Mouse (Mus musculus): ENCODE data around the gene Sp3. TPM values are rescaled to one million over a fixed set of nuclear protein-coding genes. Genes with fewer than 3 reads are reported as not detected.
"Not testable (repeated sequence)": the region's sequence is repeated elsewhere in the genome, so short reads cannot be mapped to it uniquely, and the experiment has no call there.

Sp3 gene
- polyA plus RNA-seq, 1 experiment: 65.5 TPM

DNA sequence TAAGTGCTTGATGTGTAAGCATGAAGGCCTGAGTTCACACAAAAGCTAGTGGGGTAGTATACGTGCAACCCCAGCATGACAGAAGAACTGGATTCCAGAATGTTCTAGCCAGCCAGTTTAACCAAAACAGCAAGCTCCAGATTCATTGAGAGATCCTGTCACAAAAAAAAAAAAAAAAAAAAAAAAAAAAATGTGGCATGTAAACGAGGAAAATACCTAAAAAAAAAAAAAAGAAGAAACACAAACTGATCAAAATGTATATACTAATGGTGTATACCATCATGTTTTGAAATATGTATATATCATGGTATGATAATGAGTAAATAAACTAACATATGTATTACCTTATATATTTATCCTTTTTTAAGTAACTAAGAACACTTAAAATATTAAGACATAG lies 13.9 kb upstream of the Sp3 start:
- TF ChIP-seq POLR2A (IDR thresholded peaks at IDR 0.05; ENCODE audit: borderline replicate concordance, low read depth, low read length) (no peak), CTCF (IDR thresholded peaks at IDR 0.05; ENCODE audit: low read depth, low read length) (no peak)

DNA sequence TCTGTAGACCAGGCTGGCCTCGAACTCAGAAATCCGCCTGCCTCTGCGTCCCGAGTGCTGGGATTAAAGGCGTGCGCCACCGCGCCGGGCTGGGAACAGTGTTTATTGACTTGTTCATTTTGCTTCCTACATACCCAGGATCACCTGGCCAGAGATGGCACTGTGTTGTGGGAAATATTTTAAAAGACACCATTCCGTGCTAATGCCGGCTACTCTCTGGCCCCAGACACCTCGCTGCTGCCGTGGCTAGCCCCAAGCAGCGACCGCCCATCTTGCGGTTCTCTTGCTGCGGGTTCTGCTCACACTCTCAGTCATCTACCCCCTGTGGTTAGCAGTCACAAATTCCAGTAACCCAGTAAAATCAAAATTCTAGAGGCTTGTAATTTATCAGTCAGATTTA lies 12.3 kb upstream of the Sp3 start:
- Histone ChIP-seq H3K4me1 (ENCODE audit: control insufficient read depth, insufficient read depth, low read length) (peaks cover 27% of the 10 kb centered on the region), H3K4me3 (ENCODE audit: insufficient read depth, low read length) (no peak overlapping the region), H3K27ac (ENCODE audit: insufficient read depth, low read depth, low read length) (no peak overlapping the region)
- TF ChIP-seq POLR2A (IDR thresholded peaks at IDR 0.05; ENCODE audit: borderline replicate concordance, low read depth, low read length): no peak
- TF ChIP-seq CTCF (IDR thresholded peaks at IDR 0.05; ENCODE audit: low read depth, low read length): no peak

More for the DNA sequence above, 13.9 kb upstream of the Sp3 start:
- Histone ChIP-seq H3K27ac (ENCODE audit: insufficient read depth, low read depth, low read length) (no peak overlapping the region), H3K4me1 (ENCODE audit: control insufficient read depth, insufficient read depth, low read length) (peaks cover 31% of the 10 kb centered on the region), H3K4me3 (ENCODE audit: insufficient read depth, low read length) (no peak overlapping the region)

DNA sequence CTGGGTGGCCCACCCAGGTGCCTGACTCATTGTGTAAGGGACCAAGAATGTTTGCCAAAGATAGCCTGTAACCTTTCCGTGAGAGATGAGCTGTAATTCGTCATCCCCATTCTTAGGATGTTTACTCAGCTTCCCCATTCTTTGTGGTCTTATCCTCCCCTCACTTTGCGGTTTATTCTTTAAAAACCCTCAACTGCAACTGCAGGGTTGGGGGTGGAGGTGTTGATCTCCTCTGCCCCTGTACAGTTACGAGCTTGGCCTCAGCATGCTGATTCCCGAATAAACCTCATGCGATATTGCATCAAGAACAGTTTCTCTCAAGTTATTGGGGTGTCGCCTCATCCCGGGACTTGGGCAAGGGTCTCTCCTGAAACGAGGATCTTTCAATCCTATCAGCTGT lies 8.7 kb upstream of the Sp3 start:
- peak overlapping the region; percentile 83; the same call in 1 of the 2 replicates for H3K27ac ChIP-seq (ENCODE audit: insufficient read depth, low read depth, low read length)
- H3K4me1 ChIP-seq (ENCODE audit: control insufficient read depth, insufficient read depth, low read length): peaks cover 16% of the 10 kb centered on the region
- not testable (repeated sequence) for H3K4me3 ChIP-seq (ENCODE audit: insufficient read depth, low read length)

DNA sequence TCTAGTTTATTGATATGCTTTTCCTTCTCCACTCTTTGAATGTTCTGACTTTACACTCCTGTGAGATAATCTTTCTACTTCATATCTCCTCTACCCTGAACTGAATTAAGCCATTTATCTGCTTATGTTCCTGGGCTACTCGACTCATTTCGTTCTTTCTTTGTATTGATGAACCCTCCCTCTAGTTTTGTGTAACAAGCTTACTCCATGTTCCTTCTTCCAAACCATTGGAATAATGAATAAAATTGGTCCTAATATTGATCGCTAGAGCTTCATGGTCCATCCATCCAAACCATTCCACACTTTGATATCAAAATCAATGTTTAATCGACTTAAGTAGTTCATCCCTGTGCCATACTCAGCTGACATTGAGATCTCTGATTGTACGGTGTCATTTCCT lies 6.4 kb upstream of the Sp3 start, which contains the start of gene Gm11084:
TSS of gene Gm11084 (minus strand) at position 101 of the 400 bp plus-strand sequence.
- Histone ChIP-seq H3K4me3 (ENCODE audit: insufficient read depth, low read length) (no peak within 1 kb of the TSS), H3K4me1 (ENCODE audit: control insufficient read depth, insufficient read depth, low read length) (peaks cover 29% of the 10 kb centered on the region), H3K27ac (ENCODE audit: insufficient read depth, low read depth, low read length) (no peak within 1 kb of the TSS)
- TF ChIP-seq POLR2A (IDR thresholded peaks at IDR 0.05; ENCODE audit: borderline replicate concordance, low read depth, low read length): no peak
- no peak for TF ChIP-seq CTCF (IDR thresholded peaks at IDR 0.05; ENCODE audit: low read depth, low read length)

DNA sequence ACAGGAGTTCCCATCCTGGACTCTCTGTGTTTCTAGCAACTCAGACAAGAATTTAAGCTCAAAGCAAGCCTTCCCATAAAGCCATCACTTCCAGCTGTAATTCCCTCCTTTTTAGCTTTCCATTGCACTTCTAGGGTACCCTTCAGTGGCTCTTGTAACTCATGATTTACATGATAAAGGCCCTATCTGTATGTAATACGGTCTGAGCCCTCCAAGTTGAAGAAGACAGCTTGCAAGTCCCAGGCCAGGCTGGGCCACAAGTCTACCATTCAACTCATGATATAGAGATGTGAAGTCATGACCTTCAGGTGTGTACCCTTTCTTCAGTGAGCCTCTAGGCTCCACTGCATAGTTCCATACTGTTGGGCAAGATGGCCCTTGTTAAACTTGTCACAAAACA lies 5.3 kb upstream of the Sp3 start:
- Histone ChIP-seq H3K4me1 (ENCODE audit: control insufficient read depth, insufficient read depth, low read length) (peaks cover 32% of the 10 kb centered on the region), H3K27ac (ENCODE audit: insufficient read depth, low read depth, low read length) (no peak overlapping the region), H3K4me3 (ENCODE audit: insufficient read depth, low read length) (no peak overlapping the region)
- TF ChIP-seq POLR2A (IDR thresholded peaks at IDR 0.05; ENCODE audit: borderline replicate concordance, low read depth, low read length): no peak

DNA sequence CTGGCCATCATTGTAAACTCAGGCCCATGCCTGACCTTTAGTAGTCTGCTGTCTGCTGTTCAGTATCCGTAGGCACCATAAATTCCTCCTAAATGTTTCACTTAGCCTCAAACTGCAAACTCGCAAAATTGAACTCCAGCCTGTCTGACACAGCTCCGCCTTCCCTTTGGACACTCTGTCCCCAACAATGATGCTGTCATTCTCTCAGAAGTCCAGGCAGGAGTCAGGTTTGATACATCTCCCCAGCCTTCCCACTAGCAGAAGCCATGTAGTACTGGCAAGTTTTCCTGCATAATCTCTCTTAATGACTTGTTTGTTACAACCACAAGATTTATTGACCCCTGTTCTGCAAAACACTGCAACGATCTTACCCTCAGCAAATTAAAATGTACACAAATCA lies 4.6 kb upstream of the Sp3 start:
- TF ChIP-seq CTCF (IDR thresholded peaks at IDR 0.05; ENCODE audit: low read depth, low read length) (no peak), POLR2A (IDR thresholded peaks at IDR 0.05; ENCODE audit: borderline replicate concordance, low read depth, low read length) (no peak)
- H3K4me3 ChIP-seq (ENCODE audit: insufficient read depth, low read length): no peak overlapping the region

DNA sequence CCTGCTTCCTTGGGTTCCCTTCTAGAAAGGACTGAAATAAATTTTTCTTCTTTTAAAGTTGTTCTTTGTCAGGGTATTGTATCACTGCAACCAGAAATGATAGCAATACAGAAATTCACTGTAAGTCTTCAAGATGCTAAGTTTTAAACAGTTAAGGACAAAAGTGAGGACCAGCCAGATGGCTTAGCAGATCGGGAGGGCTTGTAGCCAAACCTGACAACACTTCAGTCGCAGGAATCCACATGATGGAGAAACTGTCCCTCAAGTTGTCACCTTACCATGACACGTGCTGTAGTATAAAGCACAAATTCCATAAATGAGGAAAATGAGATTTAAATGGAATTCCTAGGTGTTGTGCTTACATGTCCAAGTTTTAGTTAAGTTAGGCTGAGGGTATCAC lies 3.0 kb upstream of the Sp3 start:
- no peak overlapping the region for H3K4me3 ChIP-seq (ENCODE audit: insufficient read depth, low read length)
- peaks cover 29% of the 10 kb centered on the region for H3K4me1 ChIP-seq (ENCODE audit: control insufficient read depth, insufficient read depth, low read length)

More for the DNA sequence above, 4.6 kb upstream of the Sp3 start:
- Histone ChIP-seq H3K27ac (ENCODE audit: insufficient read depth, low read depth, low read length) (peak overlapping the region; percentile 49), H3K4me1 (ENCODE audit: control insufficient read depth, insufficient read depth, low read length) (peaks cover 32% of the 10 kb centered on the region)

DNA sequence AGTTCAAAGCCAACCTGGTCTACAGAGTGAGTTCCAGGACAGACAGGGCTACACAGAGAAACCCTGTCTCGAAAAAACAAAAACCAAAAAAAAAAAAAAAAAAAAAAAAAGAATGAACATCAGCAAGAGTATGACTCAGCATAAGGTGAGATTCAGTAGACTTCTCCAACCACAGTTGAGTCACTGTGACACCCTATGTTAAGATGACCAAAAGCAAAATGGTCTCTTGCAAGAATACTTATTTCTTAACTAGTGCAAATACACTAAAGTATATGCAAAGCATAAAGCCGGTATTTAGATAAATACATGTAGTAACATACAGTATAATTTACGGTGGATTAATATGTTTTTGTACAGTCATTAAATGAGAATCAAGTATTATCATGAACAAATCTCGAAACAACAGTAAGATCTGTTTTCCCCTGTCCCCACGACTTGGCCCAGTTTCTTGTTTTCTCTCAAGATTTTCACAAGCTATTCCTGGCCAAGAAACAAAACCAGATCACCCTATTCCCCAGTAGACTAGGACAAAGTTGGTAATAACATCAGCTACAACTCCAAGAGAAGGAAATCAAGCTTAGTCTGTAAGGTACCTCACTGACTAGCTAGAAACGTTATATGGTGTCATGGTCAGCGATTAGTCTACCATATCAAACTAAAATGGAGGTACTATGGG lies 2.0 kb upstream of the Sp3 start:
- Histone ChIP-seq H3K4me1 (ENCODE audit: control insufficient read depth, insufficient read depth, low read length) (peaks cover 29% of the 10 kb centered on the region), H3K27ac (ENCODE audit: insufficient read depth, low read depth, low read length) (peak overlapping the region; percentile 100; the same call in 1 of the 2 replicates), H3K4me3 (ENCODE audit: insufficient read depth, low read length) (no peak overlapping the region)
- TF ChIP-seq CTCF (IDR thresholded peaks at IDR 0.05; ENCODE audit: low read depth, low read length) (no peak), POLR2A (IDR thresholded peaks at IDR 0.05; ENCODE audit: borderline replicate concordance, low read depth, low read length) (no peak)

More for the DNA sequence above, 3.0 kb upstream of the Sp3 start:
- no peak for TF ChIP-seq POLR2A (IDR thresholded peaks at IDR 0.05; ENCODE audit: borderline replicate concordance, low read depth, low read length)
- TF ChIP-seq CTCF (IDR thresholded peaks at IDR 0.05; ENCODE audit: low read depth, low read length): no peak
- no peak overlapping the region for H3K27ac ChIP-seq (ENCODE audit: insufficient read depth, low read depth, low read length)

DNA sequence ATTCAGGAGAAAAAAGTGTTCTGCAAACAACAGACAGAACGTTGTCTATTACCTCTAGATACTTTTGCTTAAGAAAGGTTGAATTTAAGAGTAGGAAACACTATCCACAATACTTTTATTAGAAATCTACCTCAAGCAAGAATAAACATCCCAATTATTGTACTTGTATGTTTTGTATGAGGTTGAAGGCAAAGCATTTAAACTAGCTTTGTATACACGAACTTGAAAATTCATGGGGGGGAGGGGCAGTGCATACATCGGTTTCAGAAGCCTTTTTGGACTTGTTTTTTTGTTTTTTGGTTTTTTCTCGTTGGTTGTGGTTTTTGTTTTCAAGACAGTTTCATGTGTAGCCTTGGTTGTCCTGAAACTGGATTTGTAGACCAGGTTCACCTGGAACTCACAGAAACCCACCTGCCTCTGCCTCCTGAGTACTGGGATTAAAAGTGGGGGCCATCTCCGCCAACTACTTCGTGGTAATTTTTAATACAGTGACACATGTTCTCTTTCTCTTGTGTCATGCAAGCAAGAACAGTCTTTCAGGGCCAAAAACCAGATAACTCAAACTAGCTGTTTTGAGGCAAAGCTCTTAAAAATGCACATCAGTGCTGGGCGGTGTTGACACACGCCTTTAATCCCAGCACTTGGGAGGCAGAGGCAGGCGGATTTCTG lies 1.3 kb upstream of the Sp3 start:
- Histone ChIP-seq H3K27ac (ENCODE audit: insufficient read depth, low read depth, low read length) (peak overlapping the region; percentile 100), H3K4me3 (ENCODE audit: insufficient read depth, low read length) (no peak overlapping the region), H3K4me1 (ENCODE audit: control insufficient read depth, insufficient read depth, low read length) (peaks cover 29% of the 10 kb centered on the region)
- no peak for TF ChIP-seq CTCF (IDR thresholded peaks at IDR 0.05; ENCODE audit: low read depth, low read length)
- TF ChIP-seq POLR2A (IDR thresholded peaks at IDR 0.05; ENCODE audit: borderline replicate concordance, low read depth, low read length): no peak

DNA sequence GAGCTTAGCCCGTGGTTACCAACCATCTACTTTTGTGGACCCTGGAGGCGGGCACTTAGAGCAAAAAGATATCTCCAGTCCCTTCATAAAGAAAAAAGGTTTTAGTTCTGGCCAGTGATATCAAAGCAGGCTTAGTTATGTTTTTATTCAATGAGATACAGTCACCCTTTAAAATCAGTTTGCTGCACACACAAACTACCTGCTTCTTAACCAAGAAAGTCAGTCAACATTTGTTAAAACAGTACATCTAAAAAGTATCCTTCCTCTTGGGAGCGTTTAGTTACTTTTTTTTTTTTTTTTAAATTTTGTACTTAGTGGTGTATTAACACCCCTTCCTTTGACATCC lies 802 bp upstream of the Sp3 start:
- TF ChIP-seq CTCF (IDR thresholded peaks at IDR 0.05; ENCODE audit: low read depth, low read length) (no peak), POLR2A (IDR thresholded peaks at IDR 0.05; ENCODE audit: borderline replicate concordance, low read depth, low read length) (no peak)
- H3K4me1 ChIP-seq (ENCODE audit: control insufficient read depth, insufficient read depth, low read length): peaks cover 29% of the 10 kb centered on the region
- H3K27ac ChIP-seq (ENCODE audit: insufficient read depth, low read depth, low read length): peak overlapping the region; percentile 100
- H3K4me3 ChIP-seq (ENCODE audit: insufficient read depth, low read length): peak overlapping the region; percentile 98

Measured in bone marrow macrophage, adult 2 months (primary cell).